Mouse (Mus musculus) small intestine, adult 10 weeks (tissue): ENCODE results near the gene Fbxo6. TPM values are rescaled to one million over a fixed set of nuclear protein-coding genes. Genes with fewer than 3 reads are reported as not detected.

Experiments used
- polyA plus RNA-seq: library from polyadenylated mRNA; stranded (reverse); fragments of 350-450 nt; fragmentation: Illumina TruSeq; extraction: RNeasy Lipid Tissue Mini Kit (QIAGEN cat#74804); gene quantifications from one replicate; pipeline ENCODE4 v1.2.3, GENCODE M21; 2014; ENCODE audit warnings: low replicate concordance

Gene Fbxo6
- polyA plus RNA-seq: 0.41 TPM

DNA sequence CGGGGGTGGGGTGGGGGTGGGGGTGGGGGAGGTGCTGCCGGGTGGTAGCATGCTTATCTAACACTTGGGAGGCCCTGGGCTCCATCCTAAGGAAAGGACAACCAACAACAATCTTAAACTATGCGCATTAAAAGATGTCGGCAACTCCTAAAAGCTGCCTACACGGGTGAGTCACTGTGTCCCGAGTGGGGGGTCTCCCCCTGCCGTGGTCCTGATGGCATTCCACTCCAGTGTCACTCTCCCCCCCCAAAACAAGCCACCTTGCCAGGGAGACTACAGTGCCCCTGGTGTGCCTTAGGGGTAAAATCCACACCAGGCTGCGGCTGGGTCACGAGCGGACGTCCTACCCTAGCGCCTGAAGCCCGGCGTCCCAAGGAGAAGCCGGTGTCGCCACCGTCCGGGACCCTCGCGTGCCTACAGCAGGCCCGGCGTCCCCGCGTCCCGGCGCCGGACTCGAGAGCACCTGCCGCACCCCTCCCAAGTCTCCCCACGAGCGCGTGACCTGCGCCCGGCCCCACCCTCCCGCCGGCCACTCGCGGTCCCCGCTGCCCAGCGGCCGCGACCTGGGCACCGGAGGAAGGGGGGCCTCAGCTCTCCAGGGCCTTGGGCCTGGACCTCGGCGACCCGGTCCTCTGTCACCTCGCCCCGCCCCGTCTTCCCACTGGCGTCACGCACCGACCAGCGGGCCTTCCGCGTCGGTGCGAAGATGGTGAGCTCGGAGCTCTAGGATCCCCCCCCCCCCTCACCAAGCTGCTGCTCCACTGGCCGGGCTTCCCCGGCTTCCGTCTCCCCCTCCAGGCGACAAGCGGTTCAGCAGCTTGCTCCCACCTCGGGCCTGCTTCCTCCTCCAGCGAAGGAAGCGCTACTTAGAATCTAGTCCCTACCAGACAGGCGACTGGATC, at the start of gene Fbxo6:
TSS of gene Fbxo6 (minus strand) at position 874 of the 902 bp plus-strand sequence.

DNA sequence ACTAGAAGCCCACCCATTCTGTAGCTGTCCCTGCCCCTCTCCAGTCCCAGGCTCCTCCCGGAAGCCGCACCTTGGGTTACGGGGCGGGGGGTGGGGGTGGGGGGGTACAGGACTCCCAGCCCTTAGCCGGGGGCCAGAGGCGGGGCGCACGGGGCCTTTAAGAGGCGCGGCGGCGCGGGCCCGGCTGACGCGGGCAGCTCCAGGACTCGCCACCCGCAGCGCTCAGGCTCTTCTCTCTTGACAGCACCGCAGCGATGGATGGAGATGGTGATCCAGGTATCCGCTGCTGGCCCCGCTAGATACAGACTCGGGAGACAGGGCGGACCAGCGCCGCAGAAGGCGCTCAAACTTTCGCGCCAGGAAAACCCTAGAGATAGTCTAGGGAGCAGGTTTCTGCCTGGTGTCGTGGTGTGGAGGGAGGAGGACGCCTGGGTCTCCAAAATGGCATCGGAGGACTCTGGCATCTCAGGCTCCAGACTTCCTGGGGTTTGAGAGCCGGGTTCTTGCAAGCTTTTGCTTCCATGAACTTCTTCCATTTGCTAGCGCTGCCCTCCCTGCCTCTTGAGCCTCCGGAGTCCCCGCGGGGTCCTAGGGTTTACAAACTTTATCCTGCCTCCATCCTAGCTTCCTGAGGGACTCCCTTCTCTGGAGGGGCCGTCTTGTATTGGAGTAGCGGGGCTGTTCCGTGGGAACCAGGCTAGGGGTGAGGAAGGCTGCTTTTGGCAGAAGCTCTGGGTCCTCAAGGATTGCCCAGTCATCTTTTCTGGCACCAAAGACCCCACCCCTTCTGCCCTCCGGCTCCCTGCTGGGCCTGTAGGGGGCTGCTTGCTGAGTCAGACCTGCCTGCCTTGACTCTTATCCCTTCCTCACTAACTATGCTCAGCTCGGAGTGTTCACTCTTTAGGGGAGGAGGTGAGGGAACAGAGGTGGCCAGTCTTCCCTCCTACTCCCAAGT, 8.8 kb upstream of the Fbxo6 start, which contains the start of the genes Fbxo44 and Fbxo2:
TSS of gene Fbxo44 (minus strand) at position 47 of the 955 bp plus-strand sequence.
TSS of gene Fbxo2 (plus strand) at position 186 of the 955 bp plus-strand sequence.

DNA sequence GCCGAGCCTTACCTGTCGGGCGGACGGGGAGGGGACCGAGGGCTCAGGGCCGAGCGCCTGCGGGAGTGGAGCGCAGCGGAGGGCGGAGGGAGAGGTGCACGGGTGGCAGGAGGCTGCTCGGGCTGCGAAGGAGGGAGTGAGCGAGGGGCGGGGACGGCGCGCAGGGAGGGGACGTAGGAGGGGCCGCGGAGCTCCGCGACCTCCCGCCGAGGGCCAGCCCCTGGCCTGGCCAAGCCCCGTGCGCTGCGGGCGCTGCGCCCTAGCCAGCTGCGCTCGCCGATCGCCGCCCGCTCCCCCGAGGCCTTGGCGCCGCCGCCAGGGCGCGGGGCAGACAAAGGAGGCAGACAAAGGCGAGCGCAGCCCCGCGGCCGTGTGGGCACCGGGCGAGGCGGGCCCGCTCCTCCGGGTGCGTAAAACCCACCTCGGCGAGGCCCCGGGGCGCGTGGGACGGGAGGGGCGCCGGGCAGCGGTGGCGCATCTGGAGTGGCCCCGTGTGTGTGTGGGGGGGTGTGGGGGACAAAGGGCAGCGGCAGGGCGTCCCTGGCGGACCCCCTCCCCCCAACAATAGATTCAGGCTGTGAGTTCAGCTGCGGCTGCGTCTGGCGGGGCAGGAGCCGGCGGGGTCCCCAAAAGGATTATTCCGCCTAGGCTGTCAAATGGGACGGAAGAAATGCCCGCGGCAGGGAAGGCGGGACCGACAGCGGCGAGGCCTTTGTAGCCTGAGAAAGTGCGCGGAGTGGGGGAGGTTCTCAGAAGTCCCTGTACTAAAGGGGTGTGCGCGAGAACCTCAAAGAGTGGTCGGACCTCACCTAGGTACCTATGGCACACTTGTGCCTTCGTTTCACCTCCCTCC, 21.2 kb downstream of the Fbxo6 start, which contains the start of gene Draxin:
TSS of gene Draxin (minus strand) at position 138 of the 853 bp plus-strand sequence.

DNA sequence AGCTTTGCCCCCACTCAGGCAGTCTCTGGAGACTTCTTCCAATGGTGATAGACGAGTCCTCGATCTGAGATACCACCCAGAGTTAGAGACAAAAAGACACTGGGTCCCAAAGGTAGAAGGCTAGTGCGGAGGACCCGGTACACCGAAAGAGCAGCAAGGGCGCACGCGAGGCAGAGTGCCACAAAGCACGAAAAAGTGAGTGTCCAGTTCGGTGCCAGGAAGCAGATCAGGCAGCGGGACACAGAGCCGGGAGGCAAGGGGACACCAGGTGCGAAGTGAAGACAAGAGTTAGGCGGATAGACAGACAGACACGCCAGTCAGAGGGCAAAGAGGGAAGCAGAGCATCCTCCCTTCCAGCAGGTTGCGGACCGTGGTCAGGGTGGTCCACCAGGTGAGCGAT, 21.8 kb downstream of the Fbxo6 start, which contains the start of gene Mad2l2:
TSS of gene Mad2l2 (plus strand) at position 252 of the 400 bp plus-strand sequence.

Other genes starting within 250 kb of the Fbxo6 start
- 18.8 TPM for gene Mfn2, start 247.4 kb downstream of the Fbxo6 start, polyA plus RNA-seq
- gene Plod1, start 215.4 kb downstream of the Fbxo6 start, polyA plus RNA-seq: 0.52 TPM
- gene 2510039O18Rik, start 211.2 kb downstream of the Fbxo6 start, polyA plus RNA-seq: 11.4 TPM
- not detected for gene Nppb, start 166.4 kb downstream of the Fbxo6 start, polyA plus RNA-seq
- gene Nppa, start 151.4 kb downstream of the Fbxo6 start, polyA plus RNA-seq: not detected
- 0.63 TPM for gene Clcn6, start 113.3 kb downstream of the Fbxo6 start, polyA plus RNA-seq
- gene Mthfr, start 113.1 kb downstream of the Fbxo6 start, polyA plus RNA-seq: 0.78 TPM
- gene Agtrap, start 64.1 kb downstream of the Fbxo6 start, polyA plus RNA-seq: 3.7 TPM
- gene Mad2l2, start 21.8 kb downstream of the Fbxo6 start, polyA plus RNA-seq: 1.0 TPM
- gene Draxin, start 21.4 kb downstream of the Fbxo6 start, polyA plus RNA-seq: not detected
- 0.82 TPM for gene Fbxo44, start 8.3 kb upstream of the Fbxo6 start, polyA plus RNA-seq
- gene Fbxo2, start 8.5 kb upstream of the Fbxo6 start, polyA plus RNA-seq: not detected
- not detected for gene Disp3, start 135.8 kb upstream of the Fbxo6 start, polyA plus RNA-seq